Mouse (Mus musculus) midbrain, embryonic 16.5 days (tissue): Measurements from ENCODE around the gene Reln. TPM values are rescaled to one million over a fixed set of nuclear protein-coding genes. Genes with fewer than 3 reads are reported as not detected.
A peak's percentile ranks its signal among the peaks of the same experiment; 100 is the strongest.

ENCODE experiments used
- ATAC-seq: fragments of 200-750 bp; cut with Nextera tagmentation; 2 replicates; pipeline ENCODE4 v1.8.0; 2017; ENCODE audit warnings: moderate TSS enrichment
- H3K27ac ChIP-seq: fragments of 300-500 bp; sonication (generic); 2 replicates; pipeline ENCODE4 v1.5.1; 2014; ENCODE audit warnings: mild to moderate bottlenecking, low read length, mixed read lengths
- H3K27me3 ChIP-seq: fragments of 300-500 bp; sonication (generic); 2 replicates; pipeline ENCODE4 v1.6.1; 2014; ENCODE audit warnings: low read depth, low read length, mixed read lengths; ENCODE audit not compliant: control insufficient read depth, insufficient read depth
- H3K36me3 ChIP-seq: fragments of 300-500 bp; sonication (generic); 2 replicates; pipeline ENCODE4 v1.6.1; 2014; ENCODE audit warnings: mild to moderate bottlenecking, low read length, moderate library complexity, mixed read lengths; ENCODE audit not compliant: control insufficient read depth, insufficient read depth
- H3K4me1 ChIP-seq: fragments of 300-500 bp; sonication (generic); 2 replicates; pipeline ENCODE4 v1.6.1; 2014; ENCODE audit warnings: mild to moderate bottlenecking, low read length, mixed read lengths; ENCODE audit not compliant: control insufficient read depth, insufficient read depth
- H3K4me2 ChIP-seq: fragments of 300-500 bp; sonication (generic); 2 replicates; pipeline ENCODE4 v1.6.1; 2014; ENCODE audit warnings: mild to moderate bottlenecking, low read length, mixed read lengths
- H3K4me3 ChIP-seq: fragments of 300-500 bp; sonication (generic); 2 replicates; pipeline ENCODE4 v1.5.1; 2014; ENCODE audit warnings: low read depth, mild to moderate bottlenecking, low read length, moderate library complexity, mixed read lengths
- H3K9ac ChIP-seq: fragments of 300-500 bp; sonication (generic); 2 replicates; pipeline ENCODE4 v1.6.1; 2014; ENCODE audit warnings: low read depth, low read length, mixed read lengths
- H3K9me3 ChIP-seq: fragments of 300-500 bp; sonication (generic); replicated peaks from 2 replicates; pipeline ENCODE4 v1.6.1; 2014; ENCODE audit warnings: mild to moderate bottlenecking, low read length, mixed read lengths; ENCODE audit not compliant: control insufficient read depth, poor library complexity, severe bottlenecking
- WGBS: fragments of 180-500 bp; shearing (Covaris S2); extraction: QIAGEN DNeasy Blood & Tissue Kit; methylation state at CpG from one replicate; pipeline ENCODE4 v1.1.7; 2014; 5-methylcytosine and 5-hydroxymethylcytosine counted together
- polyA plus RNA-seq: library from polyadenylated mRNA; unstranded; fragments of >200 nt; fragmentation: Nextera tagmentation; extraction: Ambion mirVana; gene quantifications from 2 replicates; pipeline ENCODE4 v1.2.1, GENCODE M21; 2015

The Reln gene
- polyA plus RNA-seq, 1 experiment from 2014 or later, result 39.5 TPM

DNA sequence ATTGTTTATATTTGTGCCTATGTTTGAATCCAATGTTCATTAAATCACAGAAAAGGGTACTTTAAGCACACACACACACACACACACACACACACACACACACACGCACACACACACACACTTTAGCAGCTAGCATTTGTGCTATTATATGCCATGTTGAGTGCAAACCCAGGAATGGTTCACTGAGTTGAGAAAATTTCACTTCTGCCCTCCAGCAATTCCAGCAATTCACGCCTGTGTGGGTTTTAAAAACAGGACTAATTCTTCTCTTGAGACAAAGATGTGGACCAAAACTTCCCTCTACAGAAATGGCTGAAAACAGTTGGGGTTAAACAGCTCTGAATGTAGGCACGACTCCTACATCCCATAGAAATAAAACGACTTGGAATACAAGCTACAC, 386.9 kb downstream of the Reln start:
- Histone ChIP-seq H3K27me3 (no peaks in the 10 kb centered on the region), H3K36me3 (no peaks in the 10 kb centered on the region), H3K4me2 (no peak overlapping the region), H3K4me3 (no peak overlapping the region), H3K9ac (no peak overlapping the region), H3K27ac (no peak overlapping the region), H3K9me3 (no peaks in the 10 kb centered on the region), H3K4me1 (0 out of 2 replicates have a peak, but pooled peaks cover 2% of the 10 kb centered on the region)
- ATAC-seq, result no peak
- WGBS, result 65% methylated on average over 4 of the region's 4 CpGs

DNA sequence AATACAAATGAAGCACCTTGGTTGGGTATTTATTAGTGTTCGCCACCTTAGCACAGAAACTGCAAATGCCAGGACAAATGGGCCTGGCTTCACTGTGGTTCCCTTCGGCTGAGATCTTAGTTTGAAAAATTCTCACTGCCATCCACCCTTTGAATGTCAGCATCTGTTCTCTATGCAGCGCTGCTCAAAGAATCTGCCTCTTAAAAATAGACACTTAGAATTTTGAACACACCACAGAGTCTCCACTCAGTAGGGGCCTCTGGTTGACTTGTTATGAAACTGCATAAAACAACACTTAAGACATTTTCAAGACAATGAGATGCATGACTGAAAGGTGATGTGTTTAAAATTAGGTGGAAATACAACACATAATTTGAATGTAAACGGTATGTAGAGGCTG, 387.4 kb downstream of the Reln start:
- no peak overlapping the region for H3K4me3 ChIP-seq
- H3K4me2 ChIP-seq, result no peak overlapping the region
- no peak overlapping the region for H3K27ac ChIP-seq
- 68% methylated on average over 4 of the region's 4 CpGs for WGBS
- ATAC-seq, result no peak; the same call in 1 of the 2 replicates
- no peak overlapping the region for H3K9ac ChIP-seq
- H3K4me1 ChIP-seq, result 0 out of 2 replicates have a peak, but pooled peaks cover 2% of the 10 kb centered on the region
- H3K36me3 ChIP-seq, result no peaks in the 10 kb centered on the region
- no peaks in the 10 kb centered on the region for H3K9me3 ChIP-seq
- H3K27me3 ChIP-seq, result no peaks in the 10 kb centered on the region

DNA sequence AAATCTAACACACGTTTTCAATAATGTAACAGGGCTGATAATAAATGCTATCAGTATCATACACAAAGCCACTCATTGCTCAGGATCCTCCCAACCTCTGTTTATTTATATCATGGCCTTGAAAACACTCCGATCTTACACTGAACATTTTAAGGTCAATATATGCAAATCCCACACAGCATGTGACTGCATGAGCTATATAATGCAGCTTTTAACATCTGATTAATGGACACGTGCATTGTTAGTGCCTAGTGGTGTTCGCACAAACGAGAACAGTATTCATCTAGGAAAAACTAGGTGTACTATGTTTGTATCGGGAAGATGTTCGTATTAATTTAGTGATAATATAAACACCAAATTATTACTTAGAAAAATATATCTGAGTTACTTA, 395.0 kb downstream of the Reln start:
- peak; percentile 40; the same call in 1 of the 2 replicates for ATAC-seq
- no peak overlapping the region for H3K4me2 ChIP-seq
- WGBS, result 45% methylated on average over 7 of the region's 7 CpGs
- H3K27me3 ChIP-seq, result no peaks in the 10 kb centered on the region
- H3K36me3 ChIP-seq, result no peaks in the 10 kb centered on the region
- H3K4me1 ChIP-seq, result peaks cover 13% of the 10 kb centered on the region
- no peak overlapping the region for H3K9ac ChIP-seq
- H3K9me3 ChIP-seq, result no peaks in the 10 kb centered on the region
- H3K27ac ChIP-seq, result no peak overlapping the region
- no peak overlapping the region for H3K4me3 ChIP-seq

DNA sequence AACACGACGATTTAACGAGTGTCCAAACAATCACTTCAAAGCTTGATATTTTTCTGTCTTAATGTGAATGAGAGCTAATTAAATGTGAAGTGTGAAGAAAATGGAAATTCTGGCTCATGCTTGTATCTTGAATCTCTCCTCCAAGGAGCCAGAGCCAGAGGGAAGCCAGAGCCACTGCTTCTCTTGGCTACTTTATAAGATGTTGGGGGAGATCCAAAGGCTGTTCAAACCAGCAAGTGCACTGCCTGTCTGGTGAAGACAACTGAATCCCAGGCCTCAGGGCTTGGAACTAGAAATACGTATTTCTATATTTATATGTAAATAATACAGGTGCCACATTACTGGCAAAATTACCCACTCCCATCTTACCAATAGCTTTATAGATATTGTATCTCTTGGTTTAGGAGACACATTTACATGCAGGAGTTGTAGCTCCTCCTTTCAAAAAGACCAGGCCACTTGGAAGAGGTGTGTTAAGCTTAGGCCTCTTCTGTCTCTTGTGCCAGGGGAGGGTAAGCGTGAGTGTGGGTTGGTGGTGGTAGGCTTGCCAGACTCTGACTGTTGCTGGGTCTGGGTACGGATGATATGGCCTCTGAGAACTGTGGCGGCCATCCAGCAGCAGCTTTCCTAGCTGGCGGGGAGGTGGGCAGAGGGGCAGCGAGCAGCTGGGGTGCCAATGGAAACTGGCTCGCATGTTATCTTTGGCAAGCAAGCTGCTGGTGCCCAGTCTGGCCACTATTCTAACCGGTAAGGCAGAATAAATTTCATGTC, 395.6 kb downstream of the Reln start:
- no peaks in the 10 kb centered on the region for H3K36me3 ChIP-seq
- no peaks in the 10 kb centered on the region for H3K27me3 ChIP-seq
- no peak overlapping the region for H3K4me2 ChIP-seq
- no peaks in the 10 kb centered on the region for H3K9me3 ChIP-seq
- ATAC-seq, result peak; percentile 79
- H3K4me1 ChIP-seq, result peaks cover 13% of the 10 kb centered on the region
- H3K27ac ChIP-seq, result 0 out of 2 replicates have a peak overlapping the region, but pooled peaks have one; percentile 37
- 56% methylated on average over 11 of the region's 11 CpGs for WGBS
- H3K9ac ChIP-seq, result no peak overlapping the region
- H3K4me3 ChIP-seq, result no peak overlapping the region

DNA sequence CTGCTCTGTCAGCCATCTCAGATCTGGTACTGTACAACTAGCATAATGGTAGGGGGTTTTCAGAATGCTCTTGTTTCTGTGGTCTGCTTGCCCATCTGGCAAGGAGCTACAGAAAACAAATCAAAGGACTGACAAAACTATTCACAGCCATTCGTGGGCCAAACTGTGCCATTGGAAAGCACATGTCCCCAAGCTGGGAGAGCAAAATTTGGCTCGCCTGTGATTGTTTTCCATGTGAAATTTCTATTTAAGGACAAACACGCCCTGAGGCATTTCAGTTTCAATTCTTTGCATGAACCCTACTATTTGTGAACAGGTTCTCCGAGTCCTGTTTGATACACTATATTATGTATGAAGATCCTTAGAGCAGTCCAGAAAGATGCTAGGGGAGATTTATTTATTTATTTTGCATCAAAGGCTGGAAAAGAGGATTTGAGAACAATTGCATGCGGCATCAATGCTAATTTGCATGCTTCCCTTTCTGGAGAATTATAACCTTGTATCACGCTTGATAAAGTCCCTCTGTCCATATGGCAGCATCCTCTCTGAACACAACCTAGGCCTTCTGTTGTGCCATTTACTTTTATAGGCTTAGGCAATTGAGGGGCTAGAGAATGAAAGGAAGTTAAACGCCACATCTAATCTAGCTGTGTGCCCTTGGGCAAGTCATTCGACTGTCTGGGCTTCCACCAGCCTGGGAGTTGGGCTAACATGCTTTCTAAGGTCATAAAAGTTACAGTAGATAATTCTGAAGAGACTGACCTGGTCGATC, 396.7 kb downstream of the Reln start:
- H3K27ac ChIP-seq, result 0 out of 2 replicates have a peak overlapping the region, but pooled peaks have one; percentile 37
- no peaks in the 10 kb centered on the region for H3K36me3 ChIP-seq
- H3K27me3 ChIP-seq, result no peaks in the 10 kb centered on the region
- no peak overlapping the region for H3K9ac ChIP-seq
- H3K4me1 ChIP-seq, result peaks cover 13% of the 10 kb centered on the region
- H3K4me2 ChIP-seq, result no peak overlapping the region
- H3K4me3 ChIP-seq, result no peak overlapping the region
- H3K9me3 ChIP-seq, result no peaks in the 10 kb centered on the region
- 45% methylated on average over 9 of the region's 9 CpGs for WGBS
- no peak for ATAC-seq

DNA sequence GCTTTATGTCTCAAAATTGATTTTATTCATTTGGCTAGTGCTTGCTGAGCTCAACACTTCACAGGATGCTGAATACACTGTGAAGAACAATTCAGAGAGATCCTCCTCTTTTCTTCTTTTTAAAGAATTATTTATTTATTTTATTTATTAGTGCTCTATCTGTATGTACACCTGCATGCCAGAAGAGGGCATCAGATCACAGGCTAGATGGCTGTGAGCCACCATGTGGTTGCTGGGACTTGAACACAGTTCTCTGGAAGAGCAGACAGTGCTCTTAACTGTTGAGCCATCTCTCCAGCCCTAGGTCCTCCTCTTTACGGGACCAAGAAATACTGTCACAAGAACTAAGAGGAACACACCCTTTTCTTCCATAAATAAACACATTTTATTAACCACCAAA, 399.9 kb downstream of the Reln start:
- WGBS, result 100% methylated on average over 1 of the region's 1 CpGs
- no peaks in the 10 kb centered on the region for H3K36me3 ChIP-seq

DNA sequence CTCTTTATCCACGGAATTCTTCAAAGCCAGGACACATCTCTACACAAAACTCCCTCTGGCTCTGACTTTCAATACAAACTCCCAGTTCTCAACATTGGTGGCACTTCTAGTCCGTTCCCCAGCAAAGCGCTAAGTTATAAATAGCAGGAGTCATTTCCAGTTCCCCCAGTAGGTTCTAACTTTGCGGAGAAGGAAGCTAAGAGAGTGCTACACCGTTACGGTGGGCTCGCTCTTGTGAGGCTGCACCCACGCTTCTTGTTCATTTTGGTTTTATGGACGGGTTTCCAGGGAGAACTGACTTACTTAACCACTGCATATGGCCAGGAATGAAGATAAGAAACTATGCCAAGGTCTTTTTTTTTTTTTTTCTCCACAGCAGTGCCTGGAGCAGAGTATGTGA, 405.1 kb downstream of the Reln start:
- Histone ChIP-seq H3K4me2 (no peak overlapping the region), H3K9me3 (no peaks in the 10 kb centered on the region), H3K27me3 (no peaks in the 10 kb centered on the region), H3K4me3 (no peak overlapping the region), H3K4me1 (no peaks in the 10 kb centered on the region), H3K27ac (no peak overlapping the region), H3K36me3 (no peaks in the 10 kb centered on the region), H3K9ac (no peak overlapping the region)
- no peak for ATAC-seq
- 90% methylated on average over 9 of the region's 9 CpGs for WGBS

More for the DNA sequence above, 399.9 kb downstream of the Reln start:
- ATAC-seq, result no peak
- no peak overlapping the region for H3K27ac ChIP-seq
- H3K9ac ChIP-seq, result no peak overlapping the region
- no peaks in the 10 kb centered on the region for H3K9me3 ChIP-seq
- H3K4me1 ChIP-seq, result peaks cover 13% of the 10 kb centered on the region
- no peak overlapping the region for H3K4me3 ChIP-seq
- no peak overlapping the region for H3K4me2 ChIP-seq
- H3K27me3 ChIP-seq, result no peaks in the 10 kb centered on the region

DNA sequence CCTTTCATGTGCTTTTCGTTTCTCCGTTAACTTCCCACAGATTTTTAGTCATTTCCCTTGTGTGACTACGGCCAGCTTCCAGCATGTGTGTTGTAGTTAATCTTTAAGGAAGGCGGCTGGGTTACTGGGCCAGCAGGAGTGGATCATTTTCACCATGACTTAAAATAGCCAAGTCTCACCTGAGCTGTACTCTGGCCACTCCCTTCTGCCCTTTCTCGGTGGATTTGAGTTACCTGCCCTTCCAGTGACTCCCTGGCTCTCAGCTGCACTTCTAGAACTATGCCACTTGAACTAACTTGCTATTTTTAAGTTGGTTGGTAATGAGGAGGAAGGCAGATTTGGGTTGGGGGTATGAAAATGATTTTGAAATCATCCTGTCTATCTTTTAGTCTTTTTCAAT, 406.4 kb downstream of the Reln start:
- H3K4me2 ChIP-seq, result no peak overlapping the region
- ATAC-seq, result no peak

DNA sequence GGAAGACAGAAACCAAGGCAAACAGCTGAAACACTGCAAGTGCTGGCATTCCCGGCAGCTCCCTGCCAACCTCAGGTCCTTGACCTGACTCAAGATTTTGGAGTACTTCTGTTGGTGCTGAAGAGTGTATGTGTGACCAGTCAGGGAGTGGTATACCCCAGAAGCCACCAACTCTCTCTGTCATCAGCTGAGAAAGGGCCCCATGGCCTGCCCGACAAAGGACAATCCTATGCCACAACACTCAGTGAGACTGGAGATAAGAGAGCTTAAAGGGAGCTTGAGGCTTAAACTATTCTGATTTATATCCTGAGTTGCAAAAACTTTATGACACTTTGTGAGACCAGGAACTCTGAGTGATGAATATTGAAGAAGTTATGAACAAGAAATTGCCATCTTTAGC, 407.9 kb downstream of the Reln start:
- Histone ChIP-seq H3K4me3 (no peak overlapping the region), H3K4me2 (no peak overlapping the region), H3K9ac (no peak overlapping the region), H3K27me3 (no peaks in the 10 kb centered on the region), H3K36me3 (no peaks in the 10 kb centered on the region), H3K9me3 (no peaks in the 10 kb centered on the region), H3K4me1 (peaks cover 2% of the 10 kb centered on the region; the same call in 1 of the 2 replicates), H3K27ac (no peak overlapping the region)
- WGBS, result 94% methylated on average over 2 of the region's 2 CpGs
- ATAC-seq, result no peak

More for the DNA sequence above, 406.4 kb downstream of the Reln start:
- Histone ChIP-seq H3K4me1 (peaks cover 2% of the 10 kb centered on the region; the same call in 1 of the 2 replicates), H3K4me3 (no peak overlapping the region), H3K9ac (no peak overlapping the region), H3K9me3 (no peaks in the 10 kb centered on the region), H3K36me3 (no peaks in the 10 kb centered on the region), H3K27me3 (no peaks in the 10 kb centered on the region), H3K27ac (no peak overlapping the region)
- 78% methylated on average over 5 of the region's 5 CpGs for WGBS
